Mouse (Mus musculus) ovary, adult 18-20 months (tissue): ENCODE measurements around the gene Man2b2.

Experiments used
- DNase-seq: peaks from one replicate; pipeline ENCODE4 v3.0.0; 2022; ENCODE audit warnings: low spot score, mixed read lengths

Gene Man2b2

DNA sequence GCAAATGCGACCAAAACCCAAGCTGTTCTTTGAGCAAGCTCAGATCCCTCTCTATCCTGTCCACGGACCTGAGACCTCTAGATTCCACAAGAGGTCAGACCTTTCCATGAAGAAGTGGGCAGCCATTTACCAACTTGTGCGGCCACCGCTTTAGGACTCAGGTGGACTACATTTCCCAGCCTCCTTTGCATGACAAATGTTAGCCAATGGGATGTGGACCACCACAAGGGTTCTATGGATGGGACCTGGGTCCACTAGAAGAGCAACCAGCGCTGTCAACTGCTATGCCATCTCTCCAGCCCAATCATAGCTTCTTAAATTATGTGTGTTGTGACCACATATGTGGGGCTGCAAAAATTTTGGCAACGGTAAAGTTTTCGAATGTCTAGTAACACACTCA is 819 bp upstream of the Man2b2 start:
- DNase-seq, result no peak

DNA sequence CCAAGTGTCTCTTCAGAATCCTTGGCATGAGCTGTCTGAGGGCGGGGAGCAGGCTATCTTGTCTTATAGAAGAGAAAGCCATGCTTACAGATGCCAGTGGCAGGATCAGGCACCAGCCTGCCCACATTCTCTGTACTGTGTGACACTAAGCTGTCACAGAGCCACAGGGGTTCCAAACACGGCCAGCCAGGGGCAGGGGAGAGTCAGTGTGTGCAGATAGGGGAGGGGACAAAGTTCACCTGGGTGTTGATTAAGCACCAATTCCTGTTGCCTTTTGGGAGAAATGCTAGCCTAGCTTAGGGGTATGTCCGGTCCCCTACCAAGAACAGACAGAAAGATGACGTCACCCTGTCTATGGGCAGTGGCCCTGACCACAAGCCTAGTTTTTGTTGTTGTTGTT is 1.4 kb downstream of the Man2b2 start:
- no peak for DNase-seq

DNA sequence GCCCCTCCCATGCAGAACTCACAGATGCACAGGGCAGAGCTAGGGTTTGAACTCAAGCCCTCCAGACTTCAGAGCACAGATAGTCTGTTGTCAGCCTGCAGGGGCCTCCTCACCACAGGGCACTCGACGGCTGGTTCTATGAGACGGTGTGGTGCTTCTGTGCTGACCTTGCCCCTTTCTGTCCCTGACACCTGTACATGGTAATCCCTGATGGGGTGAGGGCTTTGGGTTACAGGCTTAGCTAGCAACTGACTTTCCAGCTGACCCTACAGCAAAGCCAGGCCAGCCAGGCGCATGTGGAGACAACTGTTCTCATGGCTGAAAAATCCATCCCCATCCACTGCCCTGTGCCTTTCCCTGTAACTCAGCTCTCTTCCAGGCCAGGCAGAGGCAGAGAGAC is 7.5 kb downstream of the Man2b2 start:
- no peak for DNase-seq

DNA sequence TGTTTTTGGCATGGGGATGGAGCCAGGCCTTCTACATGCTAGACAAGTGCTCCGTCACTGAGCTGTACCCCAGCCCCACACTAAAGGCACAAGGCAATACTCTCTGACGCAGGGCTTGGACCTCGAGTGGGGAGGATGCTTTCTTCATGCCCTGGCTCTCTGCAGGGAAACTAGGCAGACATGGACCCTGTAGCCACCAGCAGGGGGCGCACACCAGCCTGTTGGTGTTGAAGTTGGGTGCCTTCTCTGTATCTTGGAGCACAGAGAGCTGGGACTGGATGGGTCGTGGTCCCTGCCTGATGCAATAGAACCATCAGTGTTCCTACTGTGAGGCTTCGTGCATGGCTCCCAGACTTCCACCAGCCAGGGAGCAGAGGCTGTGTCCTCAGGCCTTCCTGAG is 10.3 kb downstream of the Man2b2 start:
- no peak for DNase-seq

DNA sequence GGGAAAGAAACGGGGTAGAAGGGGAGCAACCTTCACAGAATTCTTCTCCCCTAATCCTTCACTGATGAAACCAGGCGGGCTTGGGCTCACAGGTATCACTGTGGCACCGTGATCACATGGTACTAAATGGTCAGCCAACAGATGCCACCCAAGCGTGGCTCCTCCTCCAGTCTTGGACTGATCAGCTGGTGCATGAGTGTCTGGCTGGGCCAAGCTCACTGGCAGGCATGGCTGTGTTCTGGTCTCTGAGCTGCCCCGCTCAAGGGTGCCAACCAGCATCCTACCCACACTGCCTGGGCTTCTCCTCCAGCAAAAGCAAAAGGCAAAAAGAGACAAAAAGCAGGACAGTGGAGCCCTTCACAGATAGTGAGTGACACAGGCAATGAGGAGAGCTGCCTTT is 10.7 kb downstream of the Man2b2 start:
- DNase-seq, result no peak

GRCm38 (mm10) chr5:36817738-36818137 is 12.7 kb downstream of the Man2b2 start:
- no peak for DNase-seq

- DNase-seq, result no peak
Observed at GRCm38 (mm10) chr5:36814554-36814953, 15.9 kb downstream of the Man2b2 start.

- DNase-seq, result no peak
Observed at GRCm38 (mm10) chr5:36811413-36811812, 19.0 kb downstream of the Man2b2 start.

- DNase-seq, result no peak
Observed at GRCm38 (mm10) chr5:36810634-36811033, 19.8 kb downstream of the Man2b2 start.

- no peak for DNase-seq
Observed at GRCm38 (mm10) chr5:36809123-36809522, 21.3 kb downstream of the Man2b2 start.

DNA sequence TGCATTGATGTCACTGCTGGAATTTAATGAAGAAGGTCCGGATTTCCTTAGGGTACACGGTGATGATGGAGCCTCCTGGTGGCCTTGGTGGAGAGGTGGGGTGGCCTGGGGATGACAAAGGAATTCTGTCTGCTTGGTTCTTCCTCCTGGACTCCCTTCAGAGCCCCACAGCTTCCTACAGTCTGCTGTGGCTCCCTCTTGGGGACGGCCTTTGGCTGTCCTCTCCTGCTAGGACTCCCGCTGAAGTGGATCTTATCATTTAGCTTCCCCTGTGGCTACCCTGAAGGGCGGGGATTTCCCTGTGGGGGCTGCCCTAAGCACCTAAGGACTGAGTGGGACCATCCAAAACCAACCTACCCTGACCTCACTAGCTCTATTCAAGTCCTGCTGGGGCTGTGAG is 23.3 kb downstream of the Man2b2 start:
- no peak for DNase-seq

GRCm38 (mm10) chr5:36797291-36797690 is 33.2 kb downstream of the Man2b2 start:
- DNase-seq, result no peak

GRCm38 (mm10) chr5:36796296-36797014 is 34.0 kb downstream of the Man2b2 start, which contains the start of gene Mrfap1:
Gene Mrfap1, minus strand, starts transcription at chr5:36796772.
- peak; percentile 86 for DNase-seq

GRCm38 (mm10) chr5:36795647-36796295 is 34.7 kb downstream of the Man2b2 start:
- peak; percentile 39 for DNase-seq

DNA sequence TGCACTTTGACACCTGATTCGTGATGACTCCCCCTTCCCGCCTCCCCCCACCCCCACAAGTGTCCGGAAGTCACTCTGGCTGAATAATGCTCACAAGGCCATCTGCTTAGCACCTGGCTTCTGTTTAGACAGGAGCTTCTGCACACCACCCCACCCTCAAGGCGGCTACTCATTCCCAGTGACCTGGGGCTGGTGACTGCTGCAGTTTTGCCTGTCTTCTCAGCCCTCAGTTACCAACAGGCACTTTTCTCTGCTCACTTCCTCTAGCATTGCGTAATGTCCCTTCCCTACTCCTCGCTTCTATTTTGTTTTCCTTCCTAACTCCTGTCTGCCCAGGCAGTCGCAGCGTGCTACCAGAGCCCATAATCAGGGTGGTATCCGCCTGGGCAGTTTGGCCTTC is 38.6 kb downstream of the Man2b2 start:
- DNase-seq, result no peak

- no peak for DNase-seq
Observed at GRCm38 (mm10) chr5:36786052-36786451, 44.4 kb downstream of the Man2b2 start.

GRCm38 (mm10) chr5:36779512-36779911 is 50.9 kb downstream of the Man2b2 start:
- no peak for DNase-seq

DNA sequence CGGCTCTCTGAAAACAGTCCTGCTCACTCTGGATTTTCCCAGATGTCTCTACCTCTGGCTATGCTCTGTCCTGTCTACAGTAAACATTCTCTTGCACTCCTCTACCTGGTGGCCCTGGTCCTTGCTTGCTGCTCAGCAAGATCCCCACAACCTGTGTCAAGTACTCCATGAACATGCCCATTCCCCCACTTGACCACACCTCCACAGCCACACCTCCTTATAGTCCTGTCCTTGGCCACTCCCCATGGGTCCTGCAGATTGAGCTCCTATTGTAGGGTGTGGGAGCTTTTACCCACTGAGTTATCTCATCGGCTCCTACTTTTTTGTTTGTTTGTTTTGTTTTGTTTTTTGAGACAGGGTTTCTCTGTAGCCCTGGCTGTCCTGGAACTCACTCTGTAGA is 51.6 kb downstream of the Man2b2 start:
- no peak for DNase-seq

DNA sequence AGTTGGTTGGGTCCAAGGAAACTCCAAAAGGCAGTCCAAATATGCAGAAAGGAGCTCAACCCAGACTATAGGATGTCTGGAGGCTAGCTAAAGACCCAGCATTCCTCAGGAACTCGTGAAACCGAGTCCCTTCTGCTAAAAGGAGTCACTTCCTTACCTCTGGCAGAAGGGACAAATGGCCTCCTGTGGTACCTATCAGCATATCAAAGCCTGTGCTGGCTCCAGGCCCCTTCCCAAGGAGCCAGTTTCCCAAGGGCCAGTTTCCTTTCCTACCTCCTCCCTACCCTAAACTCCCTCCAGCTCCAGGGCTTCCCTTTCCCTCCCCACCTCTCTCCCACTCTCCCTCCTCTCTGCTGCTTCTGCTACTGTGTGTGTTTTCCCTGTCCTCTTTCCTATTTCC is 53.3 kb downstream of the Man2b2 start:
- DNase-seq, result no peak

DNA sequence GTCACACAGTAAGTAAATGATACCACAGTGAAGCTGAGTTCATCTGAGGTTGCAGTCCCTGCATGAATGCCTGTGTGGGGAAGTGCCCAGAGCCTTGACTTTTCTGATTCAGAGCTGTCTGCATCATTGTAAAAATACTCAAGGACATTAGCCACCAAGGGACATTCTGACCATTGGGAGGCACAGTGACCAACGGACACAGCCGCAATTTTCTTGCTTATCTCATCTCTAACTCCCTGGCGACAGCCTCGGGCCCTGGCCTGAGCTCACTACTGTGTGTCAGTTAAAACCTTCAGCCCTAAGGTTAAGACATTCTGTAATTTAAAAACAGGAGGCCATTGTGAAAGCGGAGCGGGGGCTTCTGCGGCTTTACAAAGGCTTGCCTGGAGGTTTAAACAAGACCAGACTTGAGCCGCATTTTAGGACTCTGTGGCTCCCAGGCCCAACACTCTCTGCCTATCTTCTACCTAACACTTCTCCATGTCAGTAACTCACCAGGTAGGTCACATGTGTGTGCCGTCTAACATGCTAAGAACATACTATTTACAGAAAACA is 54.4 kb downstream of the Man2b2 start:
- DNase-seq, result peak; percentile 15

DNA sequence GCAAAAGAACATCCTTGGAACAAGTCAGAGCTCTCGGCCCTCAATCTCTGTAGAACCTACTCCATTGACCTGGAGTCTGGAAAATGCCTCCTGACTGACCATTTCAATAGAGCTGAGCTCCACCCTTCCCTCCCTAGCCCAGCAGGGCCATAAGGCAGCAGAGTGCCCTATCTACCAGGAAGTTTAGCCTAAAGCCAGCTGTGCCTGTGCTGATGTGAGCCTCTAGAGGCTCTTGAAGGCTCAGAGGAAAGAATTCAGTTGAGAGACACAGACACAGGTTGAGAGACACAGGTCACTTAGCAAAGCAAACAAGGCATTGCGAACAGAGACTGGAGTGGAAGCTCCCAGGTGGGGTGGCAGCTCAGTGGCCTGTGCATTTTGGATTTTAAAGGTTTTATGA is 55.1 kb downstream of the Man2b2 start:
- DNase-seq, result no peak

DNA sequence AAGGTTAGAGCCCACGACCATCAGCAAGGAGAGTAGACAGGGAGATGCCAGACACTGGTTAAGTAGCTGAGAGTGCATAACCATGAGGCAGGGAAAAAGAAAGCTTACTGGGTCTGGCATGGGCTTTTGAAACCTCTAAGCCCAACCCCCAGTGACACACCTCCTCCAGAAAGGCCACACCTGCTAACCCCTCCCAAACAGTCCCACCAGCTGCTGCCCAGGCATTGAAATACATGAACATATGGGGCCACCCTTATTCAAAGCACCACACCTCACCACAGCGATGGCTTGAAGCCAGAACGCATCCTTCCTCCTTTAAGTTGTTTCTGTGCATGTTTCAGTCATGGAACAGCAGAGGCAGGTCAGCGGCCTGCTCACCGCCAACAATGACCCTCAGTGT is 57.9 kb downstream of the Man2b2 start:
- no peak for DNase-seq

- no peak for DNase-seq
Observed at GRCm38 (mm10) chr5:36769603-36770002, 60.9 kb downstream of the Man2b2 start.
